Mouse (Mus musculus): ENCODE data around the gene Lipc. TPM values are rescaled to one million over a fixed set of nuclear protein-coding genes. Genes with fewer than 3 reads are reported as not detected.

The Lipc gene
- polyA plus RNA-seq, 1 experiment from 2014 or later = not detected

- Histone ChIP-seq H3K9me3 (no peaks in the 10 kb centered on the region), H3K27ac (replicated peaks) (no peak overlapping the region), H3K27me3 (replicated peaks; ENCODE audit: low read depth, poor library complexity, severe bottlenecking) (no peaks in the 10 kb centered on the region), H3K4me1 (no peaks in the 10 kb centered on the region), H3K4me3 (no peak overlapping the region), H3K36me3 (replicated peaks) (no peaks in the 10 kb centered on the region)
- no peak for DNase-seq (ENCODE audit: low spot score)
- 77% methylated on average over 3 of the region's 3 CpGs for WGBS
These were observed 17.2 kb upstream of the Lipc start for GRCm38 (mm10) chr9:70969244-70969643.

- Histone ChIP-seq H3K27ac (replicated peaks) (no peak overlapping the region), H3K9me3 (no peaks in the 10 kb centered on the region), H3K36me3 (replicated peaks) (no peaks in the 10 kb centered on the region), H3K4me1 (peaks cover 5% of the 10 kb centered on the region), H3K27me3 (replicated peaks; ENCODE audit: low read depth, poor library complexity, severe bottlenecking) (no peaks in the 10 kb centered on the region), H3K4me3 (no peak overlapping the region)
- WGBS = 85% methylated on average over 17 of the region's 17 CpGs
- DNase-seq (ENCODE audit: low spot score) = no peak
These were observed 14.3 kb upstream of the Lipc start for GRCm38 (mm10) chr9:70965999-70966994.

- 94% methylated on average over 2 of the region's 2 CpGs for WGBS
- Histone ChIP-seq H3K4me1 (peaks cover 5% of the 10 kb centered on the region), H3K27me3 (replicated peaks; ENCODE audit: low read depth, poor library complexity, severe bottlenecking) (no peaks in the 10 kb centered on the region), H3K27ac (replicated peaks) (no peak overlapping the region), H3K36me3 (replicated peaks) (no peaks in the 10 kb centered on the region), H3K9me3 (no peaks in the 10 kb centered on the region), H3K4me3 (no peak overlapping the region)
- no peak for DNase-seq (ENCODE audit: low spot score)
These were observed 13.4 kb upstream of the Lipc start for GRCm38 (mm10) chr9:70965422-70965821.

- Histone ChIP-seq H3K4me1 (peaks cover 5% of the 10 kb centered on the region), H3K9me3 (no peaks in the 10 kb centered on the region), H3K36me3 (replicated peaks) (no peaks in the 10 kb centered on the region), H3K27ac (replicated peaks) (no peak overlapping the region), H3K4me3 (no peak overlapping the region), H3K27me3 (replicated peaks; ENCODE audit: low read depth, poor library complexity, severe bottlenecking) (no peaks in the 10 kb centered on the region)
- WGBS = 92% methylated on average over 4 of the region's 4 CpGs
- no peak for DNase-seq (ENCODE audit: low spot score)
These were observed 13.0 kb upstream of the Lipc start for GRCm38 (mm10) chr9:70965011-70965410.

GRCm38 (mm10) chr9:70963461-70963891, 11.4 kb upstream of the Lipc start:
- no peaks in the 10 kb centered on the region for H3K36me3 ChIP-seq (replicated peaks)
- H3K27me3 ChIP-seq (replicated peaks; ENCODE audit: low read depth, poor library complexity, severe bottlenecking) = no peaks in the 10 kb centered on the region
- DNase-seq (ENCODE audit: low spot score) = no peak
- H3K27ac ChIP-seq (replicated peaks) = peak overlapping the region; percentile 10; the same call in 1 of the 2 replicates
- no peak overlapping the region for H3K4me3 ChIP-seq
- WGBS = 79% methylated on average over 7 of the region's 7 CpGs
- no peaks in the 10 kb centered on the region for H3K9me3 ChIP-seq
- H3K4me1 ChIP-seq = peaks cover 5% of the 10 kb centered on the region

- Histone ChIP-seq H3K4me3 (no peak overlapping the region), H3K9me3 (no peaks in the 10 kb centered on the region), H3K4me1 (peaks cover 5% of the 10 kb centered on the region), H3K27me3 (replicated peaks; ENCODE audit: low read depth, poor library complexity, severe bottlenecking) (no peaks in the 10 kb centered on the region), H3K36me3 (replicated peaks) (no peaks in the 10 kb centered on the region), H3K27ac (replicated peaks) (no peak overlapping the region)
- DNase-seq (ENCODE audit: low spot score) = no peak
- 90% methylated on average over 2 of the region's 2 CpGs for WGBS
These were observed 10.9 kb upstream of the Lipc start for GRCm38 (mm10) chr9:70962781-70963455.

GRCm38 (mm10) chr9:70960301-70960700, 8.3 kb upstream of the Lipc start:
- no peak for DNase-seq (ENCODE audit: low spot score)
- Histone ChIP-seq H3K36me3 (replicated peaks) (no peaks in the 10 kb centered on the region), H3K27me3 (replicated peaks; ENCODE audit: low read depth, poor library complexity, severe bottlenecking) (no peaks in the 10 kb centered on the region), H3K4me3 (no peak overlapping the region), H3K27ac (replicated peaks) (no peak overlapping the region), H3K4me1 (peaks cover 5% of the 10 kb centered on the region), H3K9me3 (no peaks in the 10 kb centered on the region)
- 92% methylated on average over 5 of the region's 5 CpGs for WGBS

GRCm38 (mm10) chr9:70959866-70960265, 7.8 kb upstream of the Lipc start:
- DNase-seq (ENCODE audit: low spot score) = no peak
- Histone ChIP-seq H3K27ac (replicated peaks) (no peak overlapping the region), H3K4me1 (peaks cover 5% of the 10 kb centered on the region), H3K36me3 (replicated peaks) (no peaks in the 10 kb centered on the region), H3K4me3 (no peak overlapping the region), H3K9me3 (no peaks in the 10 kb centered on the region), H3K27me3 (replicated peaks; ENCODE audit: low read depth, poor library complexity, severe bottlenecking) (no peaks in the 10 kb centered on the region)
- WGBS = 84% methylated on average over 5 of the region's 5 CpGs

- Histone ChIP-seq H3K27me3 (replicated peaks; ENCODE audit: low read depth, poor library complexity, severe bottlenecking) (no peaks in the 10 kb centered on the region), H3K4me1 (peaks cover 5% of the 10 kb centered on the region), H3K36me3 (replicated peaks) (no peaks in the 10 kb centered on the region), H3K9me3 (no peaks in the 10 kb centered on the region), H3K4me3 (no peak overlapping the region), H3K27ac (replicated peaks) (no peak overlapping the region)
- WGBS = 91% methylated on average over 3 of the region's 3 CpGs
- DNase-seq (ENCODE audit: low spot score) = no peak
These were observed 7.4 kb upstream of the Lipc start for GRCm38 (mm10) chr9:70959447-70959846.

- WGBS = 82% methylated on average over 5 of the region's 5 CpGs
- Histone ChIP-seq H3K9me3 (no peaks in the 10 kb centered on the region), H3K27ac (replicated peaks) (no peak overlapping the region), H3K4me3 (no peak overlapping the region), H3K27me3 (replicated peaks; ENCODE audit: low read depth, poor library complexity, severe bottlenecking) (no peaks in the 10 kb centered on the region), H3K36me3 (replicated peaks) (no peaks in the 10 kb centered on the region), H3K4me1 (no peaks in the 10 kb centered on the region)
- no peak for DNase-seq (ENCODE audit: low spot score)
These were observed 6.4 kb upstream of the Lipc start for GRCm38 (mm10) chr9:70958381-70958780.

- no peak for DNase-seq (ENCODE audit: low spot score)
- 67% methylated on average over 3 of the region's 3 CpGs for WGBS
These were observed 5.7 kb upstream of the Lipc start for GRCm38 (mm10) chr9:70957717-70958116.

GRCm38 (mm10) chr9:70954226-70954625, 2.2 kb upstream of the Lipc start:
- H3K4me3 ChIP-seq = no peak overlapping the region
- H3K9me3 ChIP-seq = no peaks in the 10 kb centered on the region
- H3K36me3 ChIP-seq (replicated peaks) = no peaks in the 10 kb centered on the region
- WGBS = 85% methylated on average over 3 of the region's 3 CpGs
- H3K4me1 ChIP-seq = peaks cover 10% of the 10 kb centered on the region
- no peak for DNase-seq (ENCODE audit: low spot score)
- no peak overlapping the region for H3K27ac ChIP-seq (replicated peaks)
- H3K27me3 ChIP-seq (replicated peaks; ENCODE audit: low read depth, poor library complexity, severe bottlenecking) = no peaks in the 10 kb centered on the region

More at GRCm38 (mm10) chr9:70957717-70958116, 5.7 kb upstream of the Lipc start:
- Histone ChIP-seq H3K4me1 (peaks cover 4% of the 10 kb centered on the region; the same call in 1 of the 2 replicates), H3K4me3 (no peak overlapping the region), H3K36me3 (replicated peaks) (no peaks in the 10 kb centered on the region), H3K27ac (replicated peaks) (no peak overlapping the region), H3K9me3 (no peaks in the 10 kb centered on the region), H3K27me3 (replicated peaks; ENCODE audit: low read depth, poor library complexity, severe bottlenecking) (no peaks in the 10 kb centered on the region)
